Mouse (Mus musculus): ENCODE measurements around the gene Hsd17b6.

Gene Hsd17b6

GRCm38 (mm10) chr10:128005479-128005878, 1.9 kb downstream of the Hsd17b6 start:
- in situ Hi-C loops (cut with MboI) = no loop called here

GRCm38 (mm10) chr10:128004918-128005317, 2.5 kb downstream of the Hsd17b6 start:
- in situ Hi-C loops (cut with MboI) = no loop called here

- in situ Hi-C loops (cut with MboI) = no loop called here
Observed at GRCm38 (mm10) chr10:128003281-128003801, 4.1 kb downstream of the Hsd17b6 start.

- in situ Hi-C loops (cut with MboI) = no loop called here
Observed at GRCm38 (mm10) chr10:127998260-127998659, 9.2 kb downstream of the Hsd17b6 start.

- in situ Hi-C loops (cut with MboI) = no loop called here
Observed at GRCm38 (mm10) chr10:127996690-127997089, 10.7 kb downstream of the Hsd17b6 start.

GRCm38 (mm10) chr10:127985601-127986000, 21.8 kb downstream of the Hsd17b6 start:
- in situ Hi-C loops (cut with MboI) = no loop called here

- in situ Hi-C loops (cut with MboI) = no loop called here
Observed at GRCm38 (mm10) chr10:127984650-127985049, 22.8 kb downstream of the Hsd17b6 start.

GRCm38 (mm10) chr10:127975503-127975902, 31.9 kb downstream of the Hsd17b6 start:
- in situ Hi-C loops (cut with MboI) = no loop called here

- in situ Hi-C loops (cut with MboI) = no loop called here
Observed at GRCm38 (mm10) chr10:127974062-127974461, 33.3 kb downstream of the Hsd17b6 start.

GRCm38 (mm10) chr10:127971135-127971534, 36.3 kb downstream of the Hsd17b6 start:
- in situ Hi-C loops (cut with MboI) = no loop called here

- in situ Hi-C loops (cut with MboI) = no loop called here
Observed at GRCm38 (mm10) chr10:127970359-127970831, 37.0 kb downstream of the Hsd17b6 start.

- in situ Hi-C loops (cut with MboI) = no loop called here
Observed at GRCm38 (mm10) chr10:127969820-127970219, 37.6 kb downstream of the Hsd17b6 start.

GRCm38 (mm10) chr10:127966506-127966905, 40.9 kb downstream of the Hsd17b6 start:
- in situ Hi-C loops (cut with MboI) = no loop called here

- in situ Hi-C loops (cut with MboI) = no loop called here
Observed at GRCm38 (mm10) chr10:127964004-127964403, 43.4 kb downstream of the Hsd17b6 start.

GRCm38 (mm10) chr10:127962451-127962850, 45.0 kb downstream of the Hsd17b6 start:
- in situ Hi-C loops (cut with MboI) = no loop called here

GRCm38 (mm10) chr10:127959161-127959679, 48.2 kb downstream of the Hsd17b6 start:
- in situ Hi-C loops (cut with MboI) = no loop called here

- in situ Hi-C loops (cut with MboI) = no loop called here
Observed at GRCm38 (mm10) chr10:127956168-127956816, 51.1 kb downstream of the Hsd17b6 start.

- in situ Hi-C loops (cut with MboI) = no loop called here
Observed at GRCm38 (mm10) chr10:127955034-127955433, 52.4 kb downstream of the Hsd17b6 start.

GRCm38 (mm10) chr10:127951821-127952220, 55.6 kb downstream of the Hsd17b6 start:
- in situ Hi-C loops (cut with MboI) = no loop called here

GRCm38 (mm10) chr10:127951390-127951789, 56.0 kb downstream of the Hsd17b6 start:
- in situ Hi-C loops (cut with MboI) = no loop called here

- in situ Hi-C loops (cut with MboI) = loop anchor here (25.0 kb wide), 1 partner anchor 312 kb away; the partner anchor contains the start of gene Stat6
Observed at GRCm38 (mm10) chr10:127949596-127950130, 57.7 kb downstream of the Hsd17b6 start.

- in situ Hi-C loops (cut with MboI) = loop anchor here (25.0 kb wide), 1 partner anchor 308 kb away; the partner anchor contains the start of gene Stat6
Observed at GRCm38 (mm10) chr10:127945432-127946064, 61.9 kb downstream of the Hsd17b6 start.
